Mouse (Mus musculus) right cerebral cortex, adult 2 months (tissue): ENCODE data around the gene Mov10.
A peak's percentile ranks its signal among the peaks of the same experiment; 100 is the strongest.

Experiments used
- DNase-seq, 2 experiments: peaks; one replicate each; pipeline ENCODE4 v3.0.0; 2021 to 2022; ENCODE audit warnings: low spot score in 2 of 2

The Mov10 gene

GRCm38 (mm10) chr3:104805539-104805938 is 12.8 kb downstream of the Mov10 start:
- DNase-seq = no peak

GRCm38 (mm10) chr3:104804312-104804711 is 14.1 kb downstream of the Mov10 start:
- DNase-seq = no peak

- no peak for DNase-seq
Observed at GRCm38 (mm10) chr3:104801481-104801880, 16.9 kb downstream of the Mov10 start.

- no peak for DNase-seq
Observed at GRCm38 (mm10) chr3:104800681-104801080, 17.7 kb downstream of the Mov10 start.

GRCm38 (mm10) chr3:104796430-104797082 is 21.8 kb downstream of the Mov10 start:
- DNase-seq = no peak

GRCm38 (mm10) chr3:104795661-104796340 is 22.6 kb downstream of the Mov10 start:
- no peak for DNase-seq

- DNase-seq = no peak
Observed at GRCm38 (mm10) chr3:104794953-104795470, 23.4 kb downstream of the Mov10 start.

- DNase-seq = peak; percentile 63 to 72
Observed at GRCm38 (mm10) chr3:104793871-104794828, 24.2 kb downstream of the Mov10 start.

GRCm38 (mm10) chr3:104792360-104793270 is 25.7 kb downstream of the Mov10 start:
- DNase-seq = no peak

GRCm38 (mm10) chr3:104791671-104792070 is 26.7 kb downstream of the Mov10 start:
- DNase-seq = peak; percentile 41 to 51

GRCm38 (mm10) chr3:104791017-104791416 is 27.3 kb downstream of the Mov10 start:
- no peak for DNase-seq

- peak; percentile 64 to 66 for DNase-seq
Observed at GRCm38 (mm10) chr3:104790401-104790937, 27.9 kb downstream of the Mov10 start.

GRCm38 (mm10) chr3:104789822-104790221 is 28.5 kb downstream of the Mov10 start:
- peak in 1 of 2 experiments; percentile 29 for DNase-seq

GRCm38 (mm10) chr3:104789312-104789605 is 29.1 kb downstream of the Mov10 start:
- DNase-seq = no peak

GRCm38 (mm10) chr3:104788561-104789311 is 29.6 kb downstream of the Mov10 start:
- peak; percentile 41 to 66 for DNase-seq

- DNase-seq = no peak
Observed at GRCm38 (mm10) chr3:104788075-104788474, 30.3 kb downstream of the Mov10 start, which contains the start of gene Rhoc. Rhoc (plus strand) TSS chr3:104788375.

GRCm38 (mm10) chr3:104785284-104785683 is 33.1 kb downstream of the Mov10 start:
- no peak for DNase-seq

- DNase-seq = no peak
Observed at GRCm38 (mm10) chr3:104783971-104784500, 34.3 kb downstream of the Mov10 start.

- DNase-seq = no peak
Observed at GRCm38 (mm10) chr3:104782061-104782681, 36.2 kb downstream of the Mov10 start.
